Mouse (Mus musculus): ENCODE measurements around the gene Hoxa3. TPM values are rescaled to one million over a fixed set of nuclear protein-coding genes. Genes with fewer than 3 reads are reported as not detected.
A peak's percentile ranks its signal among the peaks of the same experiment; 100 is the strongest.

The Hoxa3 gene
- polyA plus RNA-seq, 1 experiment from 2014 or later = 13.3 TPM

DNA sequence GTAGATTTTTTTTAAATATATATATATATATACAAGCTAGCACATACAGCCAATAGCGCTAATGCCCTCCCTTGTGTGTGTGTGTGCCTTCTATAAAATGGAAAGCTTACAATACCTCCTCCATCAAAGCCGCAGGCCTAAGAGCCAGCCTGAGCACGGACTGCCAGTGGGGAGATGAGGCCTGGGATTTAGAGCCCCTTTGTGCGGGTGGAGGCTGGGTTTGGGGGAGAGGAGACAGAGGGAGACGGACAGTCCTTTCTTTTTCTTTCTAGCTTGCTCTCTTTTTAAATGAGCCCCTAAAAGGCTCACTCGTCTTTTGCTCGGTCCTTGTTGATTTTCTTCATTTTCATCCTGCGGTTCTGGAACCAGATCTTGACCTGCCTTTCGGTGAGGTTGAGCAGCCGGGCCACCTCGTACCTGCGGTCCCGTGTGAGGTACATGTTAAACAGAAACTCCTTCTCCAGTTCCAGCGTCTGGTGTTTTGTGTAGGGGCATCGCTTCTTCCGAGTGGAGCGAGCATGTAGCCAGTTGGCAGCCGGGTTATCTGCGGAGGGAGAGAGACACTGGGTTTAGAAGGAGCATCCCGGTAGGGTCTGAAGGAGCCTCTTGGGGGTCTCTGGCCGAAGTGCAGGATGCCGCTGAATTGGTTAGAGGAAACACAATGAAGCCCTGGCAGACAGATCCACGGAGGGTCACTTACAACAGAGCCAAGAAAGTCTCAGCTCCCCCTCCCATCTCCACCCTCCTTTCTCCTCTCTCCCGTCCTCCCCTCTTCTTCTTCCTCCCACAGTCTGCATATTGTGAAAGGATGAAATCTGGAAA is 11.0 kb upstream of the Hoxa3 start:
- Histone ChIP-seq H3K4me3 (ENCODE audit: low read depth, low read length) (no peak overlapping the region), H3K9me3 (ENCODE audit: control insufficient read depth, low read length) (no peaks in the 10 kb centered on the region), H3K27ac (ENCODE audit: low read depth, low read length) (no peak overlapping the region), H3K27me3 (ENCODE audit: control insufficient read depth, insufficient read depth, low read length) (peaks cover 94% of the 10 kb centered on the region), H3K36me3 (ENCODE audit: control insufficient read depth, insufficient read depth, low read length) (no peaks in the 10 kb centered on the region), H3K4me1 (replicated peaks; ENCODE audit: control insufficient read depth, insufficient read depth, low read length) (peaks cover 3% of the 10 kb centered on the region; the same call in 1 of the 2 replicates), H3K9ac (ENCODE audit: low read depth, low read length) (no peak overlapping the region), H3K4me2 (replicated peaks; ENCODE audit: low read depth, low read length) (no peak overlapping the region)
- DNase-seq (ENCODE audit: low spot score) (peak; percentile 70), ATAC-seq (ENCODE audit: low FRiP score) (no peak)
- under 1% methylated on average over 24 of the region's 24 CpGs for WGBS

DNA sequence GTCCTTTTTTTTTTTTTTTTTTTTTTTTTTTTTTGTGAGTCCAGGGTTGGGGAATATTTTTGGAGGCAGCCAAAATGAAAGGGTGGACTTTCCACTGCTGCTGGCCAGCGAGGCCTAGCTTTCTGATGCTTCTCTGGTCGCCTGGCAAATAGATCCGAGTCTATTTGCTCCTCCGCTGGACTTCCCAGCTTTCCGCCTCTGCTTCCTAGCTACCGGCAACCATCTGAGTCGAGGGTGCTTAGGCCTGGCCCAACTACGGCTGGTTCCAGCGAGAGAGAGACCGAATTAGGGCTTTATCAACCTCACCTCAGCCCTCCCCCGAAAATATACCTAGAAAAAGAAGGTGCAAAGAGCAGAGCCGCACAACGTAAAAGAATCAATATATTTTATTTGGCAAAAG is 9.6 kb upstream of the Hoxa3 start:
- peak; percentile 57 for DNase-seq (ENCODE audit: low spot score)
- Histone ChIP-seq H3K9ac (ENCODE audit: low read depth, low read length) (no peak overlapping the region), H3K4me1 (replicated peaks; ENCODE audit: control insufficient read depth, insufficient read depth, low read length) (peaks cover 3% of the 10 kb centered on the region; the same call in 1 of the 2 replicates), H3K36me3 (ENCODE audit: control insufficient read depth, insufficient read depth, low read length) (no peaks in the 10 kb centered on the region), H3K9me3 (ENCODE audit: control insufficient read depth, low read length) (no peaks in the 10 kb centered on the region), H3K27ac (ENCODE audit: low read depth, low read length) (no peak overlapping the region), H3K4me2 (replicated peaks; ENCODE audit: low read depth, low read length) (no peak overlapping the region), H3K4me3 (ENCODE audit: low read depth, low read length) (no peak overlapping the region), H3K27me3 (ENCODE audit: control insufficient read depth, insufficient read depth, low read length) (peaks cover 97% of the 10 kb centered on the region)
- ATAC-seq (ENCODE audit: low FRiP score) = no peak
- 13% methylated on average over 13 of the region's 13 CpGs for WGBS

DNA sequence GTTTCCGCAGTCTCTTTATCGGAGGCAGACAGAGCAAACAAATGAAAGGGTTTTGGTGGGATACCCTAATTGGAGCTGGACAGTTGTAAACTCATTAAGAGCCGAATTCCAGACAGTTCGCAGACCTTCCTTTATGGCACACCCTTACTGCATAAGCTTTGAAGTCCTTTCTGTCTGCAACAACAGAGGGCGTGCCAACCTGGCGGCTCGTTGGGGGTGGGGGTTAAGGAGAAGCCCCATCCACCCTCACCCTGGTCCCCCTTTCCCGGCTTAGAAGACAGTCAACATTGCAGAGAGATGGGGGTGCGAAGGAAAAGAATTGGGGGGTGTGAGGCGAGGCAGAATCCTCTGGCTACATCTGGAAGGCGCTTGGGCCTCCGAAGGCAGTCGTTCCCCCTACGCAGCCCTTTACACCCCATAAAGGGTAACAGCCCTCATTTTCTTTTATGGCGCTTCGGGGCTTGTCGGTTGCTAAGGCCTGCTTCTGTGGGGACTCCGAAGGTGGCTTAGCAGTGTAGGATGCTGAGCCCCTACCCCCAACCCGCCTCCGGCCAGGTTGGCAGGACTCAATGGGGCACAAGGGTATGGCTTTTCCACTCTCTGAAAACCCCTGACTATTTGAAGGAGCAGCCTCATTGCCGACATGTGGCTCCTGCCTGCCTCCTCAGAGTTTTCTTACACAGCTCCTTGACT is 9.0 kb upstream of the Hoxa3 start:
- peak; percentile 61 for DNase-seq (ENCODE audit: low spot score)
- Histone ChIP-seq H3K4me3 (ENCODE audit: low read depth, low read length) (peak overlapping the region; percentile 38; the same call in 1 of the 2 replicates), H3K4me2 (replicated peaks; ENCODE audit: low read depth, low read length) (no peak overlapping the region), H3K9me3 (ENCODE audit: control insufficient read depth, low read length) (no peaks in the 10 kb centered on the region), H3K27me3 (ENCODE audit: control insufficient read depth, insufficient read depth, low read length) (peaks cover 97% of the 10 kb centered on the region), H3K4me1 (replicated peaks; ENCODE audit: control insufficient read depth, insufficient read depth, low read length) (peaks cover 7% of the 10 kb centered on the region; the same call in 1 of the 2 replicates), H3K9ac (ENCODE audit: low read depth, low read length) (no peak overlapping the region), H3K27ac (ENCODE audit: low read depth, low read length) (no peak overlapping the region), H3K36me3 (ENCODE audit: control insufficient read depth, insufficient read depth, low read length) (no peaks in the 10 kb centered on the region)
- 3% methylated on average over 21 of the region's 21 CpGs for WGBS
- no peak for ATAC-seq (ENCODE audit: low FRiP score)

DNA sequence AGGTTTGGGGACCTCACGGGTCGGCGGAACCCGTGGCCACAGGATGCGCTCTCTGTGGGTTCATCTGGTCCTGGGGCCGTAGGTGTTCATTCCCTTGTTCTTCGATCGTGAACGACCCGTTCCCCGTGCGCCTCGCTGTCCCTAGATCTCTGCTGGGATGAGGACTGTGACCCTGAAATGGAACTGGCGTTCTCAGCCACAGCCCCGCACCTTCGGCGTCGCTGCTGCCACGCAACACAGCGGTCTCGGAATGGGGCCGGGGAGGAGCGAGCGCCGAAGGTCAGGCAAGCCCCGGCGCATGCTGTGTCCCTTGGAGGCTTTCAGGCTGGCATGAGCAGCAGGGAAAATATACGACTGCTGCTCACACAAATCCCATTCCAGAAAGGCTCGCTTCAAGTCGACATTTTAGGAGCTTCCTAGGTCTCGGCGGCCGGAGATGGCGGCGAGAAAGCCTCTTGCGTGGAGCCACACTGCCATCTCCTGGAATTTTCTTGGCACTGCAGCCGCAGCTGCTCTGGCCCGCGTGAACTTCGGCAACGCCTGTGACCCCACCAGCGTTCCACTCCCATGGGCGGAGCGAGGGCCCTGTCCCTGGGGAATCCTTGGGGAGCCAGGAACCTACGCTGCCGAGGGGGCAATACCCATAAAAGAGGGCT is 8.3 kb upstream of the Hoxa3 start, which contains the start of gene Hoxa7:
Hoxa7 (minus strand) TSS at position 518 of the 656 bp plus-strand sequence.
- H3K27me3 ChIP-seq (ENCODE audit: control insufficient read depth, insufficient read depth, low read length) = peaks cover 97% of the 10 kb centered on the region
- peak within 1 kb of the TSS; percentile 47 for H3K9ac ChIP-seq (ENCODE audit: low read depth, low read length)
- peaks cover 8% of the 10 kb centered on the region; the same call in 1 of the 2 replicates for H3K4me1 ChIP-seq (replicated peaks; ENCODE audit: control insufficient read depth, insufficient read depth, low read length)
- no peaks in the 10 kb centered on the region for H3K36me3 ChIP-seq (ENCODE audit: control insufficient read depth, insufficient read depth, low read length)
- peak within 1 kb of the TSS; percentile 38 for H3K4me3 ChIP-seq (ENCODE audit: low read depth, low read length)
- WGBS = under 1% methylated on average over 46 of the region's 46 CpGs
- ATAC-seq (ENCODE audit: low FRiP score) (peak; percentile 61), DNase-seq (ENCODE audit: low spot score) (peak; percentile 71)
- H3K27ac ChIP-seq (ENCODE audit: low read depth, low read length) = no peak within 1 kb of the TSS
- H3K4me2 ChIP-seq (replicated peaks; ENCODE audit: low read depth, low read length) = peak within 1 kb of the TSS; percentile 87
- H3K9me3 ChIP-seq (ENCODE audit: control insufficient read depth, low read length) = no peaks in the 10 kb centered on the region

DNA sequence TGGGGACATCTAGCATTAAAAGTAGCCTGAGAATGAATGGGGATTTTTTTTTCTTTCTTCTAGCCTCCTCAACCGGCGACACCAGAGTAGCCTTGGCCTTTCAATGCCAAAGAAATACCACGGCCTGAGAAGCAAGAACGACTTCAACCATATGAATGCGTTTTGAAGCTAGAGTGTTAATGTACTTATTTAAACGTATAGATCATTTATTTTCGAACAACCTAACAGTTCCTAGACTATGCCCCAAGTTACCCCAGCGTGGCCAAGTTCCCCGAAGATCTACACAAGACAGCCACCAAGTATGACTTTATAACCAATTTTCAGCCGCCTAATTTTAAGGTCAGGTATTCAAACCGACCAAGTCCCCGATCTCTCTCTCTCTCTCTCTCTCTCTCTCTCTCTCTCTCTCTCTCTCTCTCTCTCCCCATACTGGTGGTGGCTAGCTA is 7.8 kb upstream of the Hoxa3 start:
- peak; percentile 67 for DNase-seq (ENCODE audit: low spot score)
- H3K9ac ChIP-seq (ENCODE audit: low read depth, low read length) = no peak overlapping the region
- H3K9me3 ChIP-seq (ENCODE audit: control insufficient read depth, low read length) = no peaks in the 10 kb centered on the region
- peaks cover 8% of the 10 kb centered on the region; the same call in 1 of the 2 replicates for H3K4me1 ChIP-seq (replicated peaks; ENCODE audit: control insufficient read depth, insufficient read depth, low read length)
- no peak for ATAC-seq (ENCODE audit: low FRiP score)
- H3K4me3 ChIP-seq (ENCODE audit: low read depth, low read length) = peak overlapping the region; percentile 38
- H3K27me3 ChIP-seq (ENCODE audit: control insufficient read depth, insufficient read depth, low read length) = peaks cover 97% of the 10 kb centered on the region
- H3K4me2 ChIP-seq (replicated peaks; ENCODE audit: low read depth, low read length) = no peak overlapping the region; the same call in 1 of the 2 replicates
- no peaks in the 10 kb centered on the region for H3K36me3 ChIP-seq (ENCODE audit: control insufficient read depth, insufficient read depth, low read length)
- WGBS = 9% methylated on average over 12 of the region's 12 CpGs
- H3K27ac ChIP-seq (ENCODE audit: low read depth, low read length) = no peak overlapping the region

DNA sequence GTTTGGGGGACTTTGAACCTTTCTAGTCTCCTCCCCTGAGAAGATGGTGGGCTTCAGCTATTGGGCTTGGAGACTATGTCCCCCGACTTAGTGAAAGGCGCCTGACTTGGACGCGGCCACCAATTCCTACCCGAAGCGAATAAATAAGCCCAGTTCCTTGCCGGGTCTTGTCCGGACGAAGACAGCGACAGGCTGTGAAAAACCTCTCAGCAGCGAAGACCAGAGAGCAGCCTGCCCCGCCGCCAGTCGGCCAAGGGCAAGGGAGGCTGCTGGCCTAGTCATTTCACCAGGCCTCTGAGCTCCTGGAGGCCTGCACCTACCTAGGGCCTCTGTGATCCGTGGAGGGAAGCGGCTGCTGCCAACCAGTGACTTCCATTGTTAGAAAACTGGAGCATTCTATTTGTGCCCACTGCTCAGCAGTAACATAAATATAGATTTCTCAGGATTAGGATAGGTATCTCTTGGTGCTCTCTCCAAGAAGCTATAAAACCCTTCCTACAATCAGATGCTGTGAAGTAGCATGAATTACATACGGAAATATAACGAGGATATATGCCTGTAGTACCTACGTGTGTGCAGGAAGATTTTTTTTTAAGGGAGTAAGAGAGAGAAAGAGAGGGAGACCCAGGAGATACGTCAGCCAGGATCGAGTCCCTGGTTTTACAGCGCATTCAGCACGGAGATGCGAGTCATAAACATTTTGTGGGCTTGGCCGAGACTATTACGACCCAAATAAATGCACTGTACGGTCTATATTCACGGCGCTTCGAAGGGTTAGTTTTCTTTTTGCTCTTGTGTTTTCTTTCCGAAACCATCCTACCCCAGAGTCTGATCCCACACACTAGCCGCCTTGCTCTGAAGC is 7.1 kb upstream of the Hoxa3 start:
- Histone ChIP-seq H3K9ac (ENCODE audit: low read depth, low read length) (no peak overlapping the region), H3K4me2 (replicated peaks; ENCODE audit: low read depth, low read length) (no peak overlapping the region), H3K27me3 (ENCODE audit: control insufficient read depth, insufficient read depth, low read length) (peaks cover 97% of the 10 kb centered on the region), H3K9me3 (ENCODE audit: control insufficient read depth, low read length) (no peaks in the 10 kb centered on the region), H3K27ac (ENCODE audit: low read depth, low read length) (no peak overlapping the region), H3K4me1 (replicated peaks; ENCODE audit: control insufficient read depth, insufficient read depth, low read length) (peaks cover 8% of the 10 kb centered on the region; the same call in 1 of the 2 replicates), H3K36me3 (ENCODE audit: control insufficient read depth, insufficient read depth, low read length) (no peaks in the 10 kb centered on the region), H3K4me3 (ENCODE audit: low read depth, low read length) (no peak overlapping the region)
- ATAC-seq (ENCODE audit: low FRiP score) (no peak), DNase-seq (ENCODE audit: low spot score) (peak; percentile 68)
- WGBS = 11% methylated on average over 32 of the region's 32 CpGs

DNA sequence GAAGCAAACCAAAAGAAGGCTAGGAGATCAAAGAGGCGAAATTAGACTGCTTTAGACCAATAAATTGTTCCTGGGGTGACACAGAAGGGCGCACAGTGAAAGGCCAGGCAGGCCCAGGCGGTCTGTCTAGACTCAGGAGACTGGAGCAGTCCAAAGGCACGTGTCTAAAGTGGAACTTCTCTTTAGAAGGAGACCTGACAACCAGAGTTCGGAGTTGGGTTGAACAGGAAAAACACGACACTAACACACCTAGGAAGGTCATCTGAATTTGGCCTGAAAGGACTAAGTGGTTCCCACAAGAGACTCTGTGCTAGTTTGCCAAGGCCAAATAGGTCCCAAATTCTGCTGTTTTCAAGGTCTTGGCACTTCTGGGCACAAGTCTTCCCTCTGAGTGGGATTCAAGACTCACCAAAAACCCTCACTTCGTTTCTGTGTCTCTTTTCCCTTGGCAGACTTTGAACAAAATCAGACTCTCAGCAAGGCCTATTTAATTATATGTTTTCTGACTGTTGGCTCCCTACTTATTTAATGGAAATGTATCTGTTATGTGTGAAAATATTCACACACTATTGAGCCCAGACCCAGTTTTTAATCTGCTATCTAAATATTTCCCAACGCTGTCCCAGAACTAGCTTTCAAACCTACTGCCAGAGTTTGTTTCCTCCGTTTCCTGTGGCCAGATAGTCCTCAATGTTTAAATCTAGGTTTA is 6.3 kb upstream of the Hoxa3 start:
- Histone ChIP-seq H3K27me3 (ENCODE audit: control insufficient read depth, insufficient read depth, low read length) (peaks cover 97% of the 10 kb centered on the region), H3K27ac (ENCODE audit: low read depth, low read length) (no peak overlapping the region), H3K4me1 (replicated peaks; ENCODE audit: control insufficient read depth, insufficient read depth, low read length) (peaks cover 8% of the 10 kb centered on the region; the same call in 1 of the 2 replicates), H3K9ac (ENCODE audit: low read depth, low read length) (no peak overlapping the region), H3K4me2 (replicated peaks; ENCODE audit: low read depth, low read length) (no peak overlapping the region), H3K36me3 (ENCODE audit: control insufficient read depth, insufficient read depth, low read length) (no peaks in the 10 kb centered on the region), H3K4me3 (ENCODE audit: low read depth, low read length) (no peak overlapping the region), H3K9me3 (ENCODE audit: control insufficient read depth, low read length) (no peaks in the 10 kb centered on the region)
- WGBS = 21% methylated on average over 9 of the region's 9 CpGs
- ATAC-seq (ENCODE audit: low FRiP score) (no peak), DNase-seq (ENCODE audit: low spot score) (peak; percentile 71)
